Mouse (Mus musculus) erythroid progenitor cell, adult 5-6 weeks (primary cell): Measurements from ENCODE around the gene Fbxo40. TPM values are rescaled to one million over a fixed set of nuclear protein-coding genes. Genes with fewer than 3 reads are reported as not detected.

Experiments
- ATAC-seq: replicated peaks from 2 replicates; pipeline ENCODE4 v1.8.0; 2016; ENCODE audit warnings: moderate number of reproducible peaks, mild to moderate bottlenecking, moderate TSS enrichment, inconsistent platforms; ENCODE audit not compliant: poor library complexity, low FRiP score, severe bottlenecking
- total RNA-seq, 2 experiments: library from RNA; stranded (forward) in 1 of 2; stranded (reverse) in 1 of 2; fragments of 150-400 nt in 1 of 2; fragments of 186-747, 209-891 nt in 1 of 2; gene quantifications; 2 replicates each; pipeline versions ENCODE4 v1.2.3 to v1.2.4; 2015 to 2017; ENCODE audit warnings: low replicate concordance in 2 of 2

Fbxo40 gene
- total RNA-seq (2015; ENCODE audit: low replicate concordance) = not detected in 2 replicates
- not detected in 2 replicates for total RNA-seq (2017; ENCODE audit: low replicate concordance)

GRCm38 (mm10) chr16:36989999-36990625 is at the start of gene Fbxo40:
Fbxo40 (minus strand) TSS chr16:36990467.
- ATAC-seq = no peak

GRCm38 (mm10) chr16:37034751-37035150 is 44.5 kb upstream of the Fbxo40 start:
- no peak for ATAC-seq

GRCm38 (mm10) chr16:37031996-37032395 is 41.7 kb upstream of the Fbxo40 start:
- no peak for ATAC-seq

- ATAC-seq = no peak
Measured at GRCm38 (mm10) chr16:37027581-37027980, 37.3 kb upstream of the Fbxo40 start.

GRCm38 (mm10) chr16:37012336-37012735 is 22.1 kb upstream of the Fbxo40 start:
- peak; percentile 65 for ATAC-seq

- peak; percentile 56 for ATAC-seq
Measured at GRCm38 (mm10) chr16:37011922-37012289, 21.6 kb upstream of the Fbxo40 start.

GRCm38 (mm10) chr16:37011061-37011921 is 21.0 kb upstream of the Fbxo40 start, which contains the start of gene Polq:
Polq (plus strand) TSS chr16:37011786.
- peak; percentile 97 for ATAC-seq

- peak; percentile 46 for ATAC-seq
Measured at GRCm38 (mm10) chr16:37010370-37010769, 20.1 kb upstream of the Fbxo40 start.

- no peak for ATAC-seq
Measured at GRCm38 (mm10) chr16:37009262-37009661, 19.0 kb upstream of the Fbxo40 start.

- no peak for ATAC-seq
Measured at GRCm38 (mm10) chr16:36999366-36999972, 9.2 kb upstream of the Fbxo40 start.

GRCm38 (mm10) chr16:36997650-36998049 is 7.4 kb upstream of the Fbxo40 start:
- ATAC-seq = no peak

GRCm38 (mm10) chr16:36989493-36989892 is 774 bp downstream of the Fbxo40 start:
- ATAC-seq = no peak

- ATAC-seq = no peak
Measured at GRCm38 (mm10) chr16:36988066-36988465, 2.2 kb downstream of the Fbxo40 start.

- ATAC-seq = no peak
Measured at GRCm38 (mm10) chr16:36987399-36987798, 2.9 kb downstream of the Fbxo40 start.

- peak; percentile 73 for ATAC-seq
Measured at GRCm38 (mm10) chr16:36985636-36986042, 4.6 kb downstream of the Fbxo40 start.

- ATAC-seq = no peak
Measured at GRCm38 (mm10) chr16:36983796-36984195, 6.5 kb downstream of the Fbxo40 start.

- ATAC-seq = no peak
Measured at GRCm38 (mm10) chr16:36979127-36979526, 11.1 kb downstream of the Fbxo40 start.

GRCm38 (mm10) chr16:36963415-36963814 is 26.9 kb downstream of the Fbxo40 start:
- no peak for ATAC-seq

GRCm38 (mm10) chr16:36955106-36955505 is 35.2 kb downstream of the Fbxo40 start:
- ATAC-seq = no peak

GRCm38 (mm10) chr16:36951029-36951428 is 39.2 kb downstream of the Fbxo40 start:
- ATAC-seq = no peak
